Mouse (Mus musculus) brain, embryonic 14.5 days (tissue): ENCODE results near the gene Mast4.

ENCODE experiments used
- CTCF ChIP-seq: fragments of 200-500 bp; IDR thresholded peaks from 2 replicates; pipeline ENCODE4 v1.5.1; 2012; ENCODE audit warnings: inconsistent platforms, mild to moderate bottlenecking, moderate library complexity, borderline replicate concordance; ENCODE audit not compliant: insufficient read depth, insufficient read length; ENCODE audit errors: extremely low read depth
- POLR2A ChIP-seq: fragments of 200-500 bp; IDR thresholded peaks from 2 replicates; pipeline ENCODE4 v1.6.1; 2012; ENCODE audit warnings: mild to moderate bottlenecking, inconsistent platforms, borderline replicate concordance; ENCODE audit not compliant: poor library complexity, insufficient read depth, insufficient read length, severe bottlenecking; ENCODE audit errors: extremely low read depth

DNA sequence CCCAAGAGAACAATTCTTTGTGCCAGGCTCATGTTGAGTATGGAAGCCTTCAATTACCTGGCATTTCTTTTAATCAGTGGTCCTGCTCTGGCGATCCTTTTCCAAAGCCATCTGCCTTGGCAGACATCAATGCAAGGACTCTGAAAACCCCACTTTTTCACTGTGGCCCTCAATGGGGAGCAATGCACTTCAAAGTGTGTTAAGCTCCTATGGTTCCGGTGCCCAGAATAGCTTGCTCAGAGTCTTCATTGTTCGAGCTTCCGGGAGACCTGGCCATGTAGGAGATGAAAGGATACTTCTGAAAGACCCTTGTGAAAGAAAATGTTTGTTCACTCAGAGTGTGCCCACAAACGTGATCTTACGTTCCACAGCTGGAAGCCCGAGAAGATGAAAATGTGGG lies 333.4 kb downstream of the Mast4 start:
- no peak for TF ChIP-seq POLR2A
- no peak for TF ChIP-seq CTCF
